Mouse (Mus musculus) MEL (cell line): ENCODE data around the gene Il1rapl1. TPM values are rescaled to one million over a fixed set of nuclear protein-coding genes. Genes with fewer than 3 reads are reported as not detected.

Source experiments
- DNase-seq: peaks from one replicate; pipeline ENCODE4 v3.0.0; 2011; ENCODE audit warnings: low read depth, low spot score
- H3K27ac ChIP-seq: 2 replicates; pipeline ENCODE4 v1.5.1; 2012; ENCODE audit warnings: low read depth, mild to moderate bottlenecking, control low read depth, low read length, moderate library complexity; ENCODE audit not compliant: control insufficient read depth
- H3K27me3 ChIP-seq, 2 experiments: fragments of 150-350 bp in 1 of 2; sonication (generic) in 1 of 2; 2 replicates each; pipeline ENCODE4 v1.6.1; 2012; ENCODE audit warnings: low read length in 2 of 2, mild to moderate bottlenecking in 2 of 2, improper control_type of control experiment in 1 of 2, moderate library complexity in 1 of 2; ENCODE audit not compliant: insufficient read depth in 2 of 2, control insufficient read depth in 1 of 2
- H3K36me3 ChIP-seq, 2 experiments: 2 replicates each; pipeline ENCODE4 v1.6.1; 2012 to 2014; ENCODE audit warnings: low read length in 2 of 2, improper control_type of control experiment in 1 of 2, inconsistent platforms in 1 of 2, mild to moderate bottlenecking in 1 of 2; ENCODE audit not compliant: insufficient read depth in 2 of 2, control insufficient read depth in 1 of 2
- H3K4me1 ChIP-seq, 2 experiments: fragments of 150-350 bp in 1 of 2; sonication (generic) in 1 of 2; 2 replicates each; pipeline ENCODE4 v1.6.1; 2012; ENCODE audit warnings: low read length in 2 of 2, improper control_type of control experiment in 1 of 2, mild to moderate bottlenecking in 1 of 2; ENCODE audit not compliant: insufficient read depth in 2 of 2, control insufficient read depth in 1 of 2
- H3K4me3 ChIP-seq, 2 experiments: fragments of 150-350 bp in 1 of 2; sonication (generic) in 1 of 2; 2 replicates each; pipeline ENCODE4 v1.5.1; 2012; ENCODE audit warnings: low read depth in 2 of 2, low read length in 2 of 2, mild to moderate bottlenecking in 2 of 2, moderate library complexity in 2 of 2, control low read depth in 1 of 2, improper control_type of control experiment in 1 of 2; ENCODE audit not compliant: control insufficient read depth in 1 of 2, insufficient read depth in 1 of 2
- H3K79me2 ChIP-seq: 2 replicates; pipeline ENCODE4 v1.6.1; 2012; ENCODE audit warnings: mild to moderate bottlenecking, low read length, moderate library complexity; ENCODE audit not compliant: control insufficient read depth, poor library complexity, insufficient read depth
- H3K9ac ChIP-seq: 2 replicates; pipeline ENCODE4 v1.6.1; 2012; ENCODE audit warnings: low read depth, mild to moderate bottlenecking, control low read depth, low read length, moderate library complexity; ENCODE audit not compliant: control insufficient read depth, poor library complexity, severe bottlenecking
- H3K9me3 ChIP-seq: fragments of 150-350 bp; sonication (generic); replicated peaks from 2 replicates; pipeline ENCODE4 v1.6.1; 2012; ENCODE audit warnings: mild to moderate bottlenecking, low read length, improper control_type of control experiment, moderate library complexity; ENCODE audit not compliant: insufficient read depth
- CHD2 ChIP-seq: IDR thresholded peaks from 2 replicates; pipeline ENCODE4 v1.6.1; 2011; ENCODE audit warnings: low read length, improper control_type of control experiment
- CTCF ChIP-seq, 3 experiments: IDR thresholded peaks in 2 of 3; conservative IDR thresholded peaks in 1 of 3; 2 replicates each; pipeline ENCODE4 v1.5.1; 2011 to 2012; ENCODE audit warnings: low read length in 3 of 3, low read depth in 2 of 3, mild to moderate bottlenecking in 2 of 3, improper control_type of control experiment in 1 of 3, inconsistent platforms in 1 of 3, mixed read lengths in 1 of 3, moderate library complexity in 1 of 3; ENCODE audit not compliant: control insufficient read depth in 1 of 3, insufficient read depth in 1 of 3, poor library complexity in 1 of 3, severe bottlenecking in 1 of 3
- E2F4 ChIP-seq: IDR thresholded peaks from 2 replicates; pipeline ENCODE4 v1.6.1; 2011; ENCODE audit warnings: low read depth, low read length, improper control_type of control experiment, borderline replicate concordance
- ETS1 ChIP-seq: IDR thresholded peaks from 2 replicates; pipeline ENCODE4 v1.6.1; 2012; ENCODE audit warnings: low read depth, mild to moderate bottlenecking, inconsistent platforms, low read length, improper control_type of control experiment, moderate library complexity
- GATA1 ChIP-seq: IDR thresholded peaks from 2 replicates; pipeline ENCODE4 v1.6.1; 2011; ENCODE audit warnings: low read depth, low read length, improper control_type of control experiment
- HCFC1 ChIP-seq: IDR thresholded peaks from 2 replicates; pipeline ENCODE4 v1.6.1; 2012; ENCODE audit warnings: low read depth, mild to moderate bottlenecking, inconsistent platforms, low read length, improper control_type of control experiment, moderate library complexity
- JUND ChIP-seq: IDR thresholded peaks from 2 replicates; pipeline ENCODE4 v1.6.1; 2011; ENCODE audit warnings: low read depth, mild to moderate bottlenecking, improper control_type of control experiment, low read length
- KAT2A ChIP-seq: conservative IDR thresholded peaks from 2 replicates; pipeline ENCODE4 v1.6.1; 2012; ENCODE audit warnings: low read depth, low read length, improper control_type of control experiment, inconsistent platforms
- MAZ ChIP-seq: IDR thresholded peaks from 2 replicates; pipeline ENCODE4 v1.6.1; 2012; ENCODE audit warnings: low read depth, mild to moderate bottlenecking, inconsistent platforms, low read length, improper control_type of control experiment
- MXI1 ChIP-seq: IDR thresholded peaks from 2 replicates; pipeline ENCODE4 v1.6.1; 2011; ENCODE audit warnings: mild to moderate bottlenecking, low read depth, low read length, improper control_type of control experiment
- NRF1 ChIP-seq: IDR thresholded peaks from 2 replicates; pipeline ENCODE4 v1.6.1; 2014; ENCODE audit warnings: low read depth, mild to moderate bottlenecking, inconsistent platforms, low read length, improper control_type of control experiment, moderate library complexity; ENCODE audit not compliant: poor library complexity, insufficient read depth, severe bottlenecking
- RAD21 ChIP-seq: IDR thresholded peaks from 2 replicates; pipeline ENCODE4 v1.6.1; 2011; ENCODE audit warnings: mild to moderate bottlenecking, low read depth, low read length, improper control_type of control experiment
- RCOR1 ChIP-seq: IDR thresholded peaks from 2 replicates; pipeline ENCODE4 v1.6.1; 2012; ENCODE audit warnings: low read depth, mild to moderate bottlenecking, inconsistent platforms, low read length, improper control_type of control experiment
- TAL1 ChIP-seq: IDR thresholded peaks from 2 replicates; pipeline ENCODE4 v1.6.1; 2012; ENCODE audit warnings: mild to moderate bottlenecking, inconsistent platforms, low read length, moderate library complexity, mixed read lengths
- TBP ChIP-seq: IDR thresholded peaks from 2 replicates; pipeline ENCODE4 v1.8.0; 2011; ENCODE audit warnings: low read depth, low read length, improper control_type of control experiment
- TCF12 ChIP-seq: IDR thresholded peaks from 2 replicates; pipeline ENCODE4 v1.6.1; 2014; ENCODE audit warnings: low read depth, mild to moderate bottlenecking, inconsistent platforms, low read length, improper control_type of control experiment, moderate library complexity
- USF1 ChIP-seq: IDR thresholded peaks from 2 replicates; pipeline ENCODE4 v1.6.1; 2014; ENCODE audit warnings: low read depth, mild to moderate bottlenecking, inconsistent platforms, low read length, improper control_type of control experiment, moderate library complexity
- ZC3H11A ChIP-seq: IDR thresholded peaks from 2 replicates; pipeline ENCODE4 v1.6.1; 2012; ENCODE audit warnings: low read depth, mild to moderate bottlenecking, inconsistent platforms, low read length, improper control_type of control experiment
- ZKSCAN1 ChIP-seq: IDR thresholded peaks from 2 replicates; pipeline ENCODE4 v1.6.1; 2012; ENCODE audit warnings: low read depth, mild to moderate bottlenecking, inconsistent platforms, low read length, improper control_type of control experiment, moderate library complexity
- polyA plus RNA-seq, 2 experiments: library from polyadenylated mRNA; stranded (reverse) in 1 of 2; unstranded in 1 of 2; fragments of >175 nt in 1 of 2; fragments of >200 nt in 1 of 2; gene quantifications; 2 replicates each; pipeline versions ENCODE4 v1.2.1 to v1.2.4; 2012; ENCODE audit warnings: low replicate concordance in 2 of 2, low read depth in 1 of 2; ENCODE audit not compliant: insufficient read length in 2 of 2, insufficient read depth in 1 of 2, missing spikeins in 1 of 2
- total RNA-seq: library from RNA; depleted of rRNA; stranded (reverse); fragments of 300-350 nt; gene quantifications from 2 replicates; pipeline ENCODE4 v1.2.3, GENCODE M21; 2012

Gene Il1rapl1
- total and polyA plus RNA-seq, 3 experiments, result not detected

DNA sequence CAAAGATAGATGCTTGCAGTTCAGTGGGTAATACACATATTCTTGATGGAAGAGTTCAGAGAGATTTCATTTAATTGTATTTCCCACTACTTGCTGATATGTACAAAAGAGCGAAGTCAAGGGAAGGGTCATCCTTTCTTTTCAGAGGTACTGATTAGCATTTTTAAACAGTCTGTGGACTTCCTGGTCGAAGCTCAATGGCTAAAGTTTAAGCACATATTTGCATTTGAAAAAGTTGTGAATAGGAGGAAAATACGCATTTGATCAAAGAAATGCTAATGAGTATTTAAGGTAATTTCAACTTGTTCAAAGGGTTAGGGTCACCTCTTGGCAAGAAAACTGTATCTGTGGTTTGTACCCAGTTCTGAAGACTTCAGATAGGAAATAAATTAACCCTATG is 1386.6 kb downstream of the Il1rapl1 start:
- TF ChIP-seq RCOR1 (no peak), ZC3H11A (no peak), HCFC1 (no peak), KAT2A (no peak), MXI1 (no peak), GATA1 (no peak), TAL1 (no peak), NRF1 (no peak), JUND (no peak), ETS1 (no peak), ZKSCAN1 (no peak), TBP (no peak), RAD21 (no peak), USF1 (no peak), MAZ (no peak), CTCF (IDR thresholded peaks at IDR 0.05 in 2 of 3, conservative IDR thresholded peaks at IDR 0.05 in 1 of 3; ENCODE audit: control insufficient read depth in 1 of 3, insufficient read depth in 1 of 3, low read depth in 2 of 3, low read length in 3 of 3, poor library complexity in 1 of 3, severe bottlenecking in 1 of 3) (no peak), TCF12 (no peak), E2F4 (no peak), CHD2 (no peak)
- Histone ChIP-seq H3K4me3 (no peak overlapping the region), H3K27me3 (no peaks in the 10 kb centered on the region), H3K79me2 (no peaks in the 10 kb centered on the region), H3K4me1 (no peaks in the 10 kb centered on the region), H3K9me3 (no peaks in the 10 kb centered on the region), H3K9ac (no peak overlapping the region), H3K27ac (no peak overlapping the region), H3K36me3 (no peaks in the 10 kb centered on the region)
- DNase-seq, result no peak
